In the genomic region with DNA sequence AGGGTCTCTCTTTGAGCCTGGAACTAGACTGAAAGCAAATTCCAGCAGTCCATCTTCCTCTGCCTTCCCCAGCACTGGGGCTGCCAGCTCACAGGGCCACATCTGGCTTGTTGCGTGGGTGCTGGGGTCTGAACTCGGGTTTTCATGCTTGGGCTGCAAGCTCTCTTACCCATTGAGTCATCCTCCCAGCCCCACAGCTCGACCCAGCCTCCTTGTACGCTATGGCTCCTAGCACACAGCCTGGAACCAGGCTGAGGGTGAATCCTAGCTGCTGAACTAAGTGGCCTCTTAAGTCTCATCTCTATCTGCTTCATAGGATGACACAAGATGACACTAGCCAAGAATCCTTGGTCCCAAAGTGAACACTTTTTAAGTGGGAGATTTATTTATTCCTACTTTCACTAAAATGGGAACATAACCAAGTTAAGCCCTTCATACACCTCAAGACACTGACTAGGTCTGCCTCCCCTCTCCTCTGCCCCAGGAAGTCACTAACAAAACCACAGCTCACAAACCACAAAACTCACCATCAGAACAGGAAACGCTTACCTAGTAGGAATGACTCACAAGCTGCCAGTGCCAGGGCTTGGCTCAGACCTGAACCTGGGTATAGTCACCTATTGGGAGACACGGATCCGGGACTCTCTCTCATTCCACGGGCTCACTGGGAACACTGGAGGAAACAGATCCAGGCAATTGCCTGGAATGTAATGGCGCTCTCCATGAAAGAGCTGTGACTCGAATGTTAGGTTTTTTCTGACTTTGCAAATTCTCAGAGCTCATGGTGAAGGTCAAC, we compare ENCODE assay signal across 10 mouse cellular contexts.
DNase-seq lines count a peak whose midpoint lies in the region; ATAC-seq and TF ChIP-seq lines count a peak whose summit lies in the region.
"Had no signal": no experiment of that assay in that cellular context is flagged by ENCODE, and none has a peak within 500 bp of the region (broad histone marks: within the 10 kb centered on the region; RNA-seq: fewer than 3 reads in every experiment).

No protein-coding gene starts in this region.

- H3K9me3 ChIP-seq in liver, embryonic 11.5 days (ENCODE audit: control insufficient read depth, low read length): no peaks in the 10 kb centered on the region

- peak; percentile 7 for DNase-seq in liver, adult 2 months (ENCODE audit: extremely low read depth, low read depth, low spot score)
- no peak for DNase-seq in liver, embryonic 11.5 days (ENCODE audit: low spot score)
- DNase-seq in CD8-positive naive resting alpha-beta T cell, adult 2 months (ENCODE audit: low read depth in 2 of 2, low spot score in 2 of 2): peak; percentile 60 to 81
- peak; percentile 41 to 75 for DNase-seq in thymus, adult 18-20 months
- DNase-seq in ovary, postnatal 36 days (ENCODE audit: low spot score): no peak
- no peak for DNase-seq in gastrocnemius, adult 8-10 months (ENCODE audit: low spot score in 2 of 2)
- DNase-seq: heart, postnatal 10 days; right cerebral cortex, postnatal 14 days had no signal

- H3K27ac ChIP-seq in liver, adult 2 months (replicated peaks; ENCODE audit: insufficient read depth, low read depth, low read length): no peak overlapping the region
- no peak overlapping the region for H3K27ac ChIP-seq in liver, embryonic 11.5 days (ENCODE audit: low read depth, low read length)
- H3K27ac ChIP-seq: left cerebral cortex, adult 2 months had no signal

- no peak for TF ChIP-seq POLR2A in liver, adult 2 months (IDR thresholded peaks at IDR 0.05; ENCODE audit: extremely low read depth, insufficient read depth, low read length)

- 72% methylated on average over 10 of the region's 10 CpGs for WGBS in liver, adult 2 months
- 56% methylated on average over 10 of the region's 10 CpGs for WGBS in liver, embryonic 11.5 days

- no peaks in the 10 kb centered on the region for H3K4me1 ChIP-seq in liver, adult 2 months (ENCODE audit: control insufficient read depth, insufficient read depth, low read length)
- H3K4me1 ChIP-seq in liver, embryonic 11.5 days (replicated peaks; ENCODE audit: control insufficient read depth, insufficient read depth, low read length): peaks cover 13% of the 10 kb centered on the region

- no peak for TF ChIP-seq CTCF in liver, adult 2 months (IDR thresholded peaks at IDR 0.05; ENCODE audit: low read depth, low read length)

- peaks cover 5% of the 10 kb centered on the region; the same call in 1 of the 2 replicates for H3K27me3 ChIP-seq in liver, adult 2 months (ENCODE audit: control insufficient read depth, insufficient read depth, low read length)
- no peaks in the 10 kb centered on the region; the same call in 1 of the 2 replicates for H3K27me3 ChIP-seq in liver, embryonic 11.5 days (replicated peaks; ENCODE audit: control insufficient read depth, insufficient read depth, low read length)

- no peak overlapping the region for H3K4me2 ChIP-seq in liver, embryonic 11.5 days

- H3K79me2 ChIP-seq in liver, adult 2 months (ENCODE audit: control insufficient read depth, insufficient read depth, low read length): no peaks in the 10 kb centered on the region

- no peak overlapping the region for H3K9ac ChIP-seq in liver, adult 2 months (ENCODE audit: low read depth, low read length)
- H3K9ac ChIP-seq in liver, embryonic 11.5 days (ENCODE audit: low read depth, low read length): no peak overlapping the region

- ATAC-seq in liver, embryonic 11.5 days (replicated peaks; ENCODE audit: low FRiP score): no peak
- peak; percentile 65 for ATAC-seq in granulocyte monocyte progenitor cell, adult 5-6 weeks (replicated peaks; ENCODE audit: poor library complexity, severe bottlenecking)

- no peaks in the 10 kb centered on the region for H3K36me3 ChIP-seq in liver, adult 2 months (ENCODE audit: control insufficient read depth, insufficient read depth, low read length)
- no peaks in the 10 kb centered on the region for H3K36me3 ChIP-seq in liver, embryonic 11.5 days (ENCODE audit: control insufficient read depth, insufficient read depth, low read length)

- no peak overlapping the region for H3K4me3 ChIP-seq in liver, adult 2 months (ENCODE audit: insufficient read depth, low read depth, low read length)
- H3K4me3 ChIP-seq in liver, embryonic 11.5 days (ENCODE audit: low read depth, low read length): no peak overlapping the region
- H3K4me3 ChIP-seq: left cerebral cortex, adult 2 months had no signal

Comparison
In these comparisons a context has a peak if more than half of its experiments do, and no peak if none do; other contexts are left out.
1. DNase-seq: peak in liver, adult 2 months (single experiment), CD8-positive naive resting alpha-beta T cell, adult 2 months (2 of 2) and thymus, adult 18-20 months (2 of 2); none in liver, embryonic 11.5 days (single experiment), ovary, postnatal 36 days (single experiment) and gastrocnemius, adult 8-10 months (0 of 2).